Mouse (Mus musculus) spleen, adult 2 months (tissue): ENCODE measurements around the gene Magi1. TPM values are rescaled to one million over a fixed set of nuclear protein-coding genes. Genes with fewer than 3 reads are reported as not detected.

ENCODE experiments used
- DNase-seq, 2 experiments: peaks; one replicate each; pipeline versions ENCODE4 v3.0.0 to v3.0.0-alpha.2; 2012 to 2021; ENCODE audit warnings: low spot score in 2 of 2, low read depth in 1 of 2
- H3K27ac ChIP-seq: fragments of 200-500 bp; 2 replicates; pipeline ENCODE4 v1.5.1; 2012; ENCODE audit warnings: low read length, inconsistent platforms; ENCODE audit not compliant: insufficient read depth
- H3K27me3 ChIP-seq: fragments of 200-500 bp; 2 replicates; pipeline ENCODE4 v1.6.1; 2012; ENCODE audit warnings: mild to moderate bottlenecking, moderate library complexity, low read length, inconsistent platforms; ENCODE audit not compliant: control insufficient read depth, insufficient read depth
- H3K36me3 ChIP-seq: fragments of 200-500 bp; 2 replicates; pipeline ENCODE4 v1.6.1; 2012; ENCODE audit warnings: mild to moderate bottlenecking, low read length, inconsistent platforms; ENCODE audit not compliant: control insufficient read depth, insufficient read depth
- H3K4me1 ChIP-seq: fragments of 200-500 bp; 2 replicates; pipeline ENCODE4 v1.6.1; 2011; ENCODE audit warnings: inconsistent platforms; ENCODE audit not compliant: control insufficient read depth, insufficient read depth, insufficient read length
- H3K4me3 ChIP-seq: fragments of 200-500 bp; 2 replicates; pipeline ENCODE4 v1.5.1; 2011; ENCODE audit warnings: mild to moderate bottlenecking, inconsistent platforms; ENCODE audit not compliant: insufficient read depth, insufficient read length; ENCODE audit errors: extremely low read depth
- CTCF ChIP-seq: fragments of 200-500 bp; IDR thresholded peaks from 2 replicates; pipeline ENCODE4 v1.5.1; 2011; ENCODE audit warnings: mild to moderate bottlenecking, inconsistent platforms; ENCODE audit not compliant: insufficient read depth, insufficient read length, insufficient replicate concordance; ENCODE audit errors: extremely low read depth
- POLR2A ChIP-seq: fragments of 200-500 bp; IDR thresholded peaks from 2 replicates; pipeline ENCODE4 v1.6.1; 2011; ENCODE audit warnings: low read depth, low read length, inconsistent platforms
- WGBS: fragments of 180-500 bp; shearing (Covaris S2); methylation state at CpG from one replicate; pipeline ENCODE4 v1.1.7; 2018; 5-methylcytosine and 5-hydroxymethylcytosine counted together
- polyA plus RNA-seq: library from polyadenylated mRNA; depleted of rRNA; stranded (reverse); fragments of >200 nt; gene quantifications from 2 replicates; pipeline ENCODE4 v1.2.3, GENCODE M21; 2012

The Magi1 gene
- polyA plus RNA-seq, 1 experiment, result 1.6 TPM

- no peak for DNase-seq
- no peak for TF ChIP-seq CTCF
- no peak for TF ChIP-seq POLR2A
- 43% methylated on average over 2 of the region's 2 CpGs for WGBS
- H3K4me3 ChIP-seq, result no peak overlapping the region
- no peak overlapping the region for H3K27ac ChIP-seq
- H3K36me3 ChIP-seq, result no peaks in the 10 kb centered on the region
- H3K4me1 ChIP-seq, result no peaks in the 10 kb centered on the region
- no peaks in the 10 kb centered on the region for H3K27me3 ChIP-seq
Observed at GRCm38 (mm10) chr6:94141496-94141895, 142.2 kb downstream of the Magi1 start.

- Histone ChIP-seq H3K4me3 (no peak overlapping the region), H3K27me3 (no peaks in the 10 kb centered on the region), H3K4me1 (no peaks in the 10 kb centered on the region), H3K27ac (no peak overlapping the region), H3K36me3 (no peaks in the 10 kb centered on the region)
- DNase-seq, result no peak
- 79% methylated on average over 3 of the region's 3 CpGs for WGBS
- TF ChIP-seq CTCF (no peak), POLR2A (no peak)
Observed at GRCm38 (mm10) chr6:94139952-94140414, 143.7 kb downstream of the Magi1 start.

DNA sequence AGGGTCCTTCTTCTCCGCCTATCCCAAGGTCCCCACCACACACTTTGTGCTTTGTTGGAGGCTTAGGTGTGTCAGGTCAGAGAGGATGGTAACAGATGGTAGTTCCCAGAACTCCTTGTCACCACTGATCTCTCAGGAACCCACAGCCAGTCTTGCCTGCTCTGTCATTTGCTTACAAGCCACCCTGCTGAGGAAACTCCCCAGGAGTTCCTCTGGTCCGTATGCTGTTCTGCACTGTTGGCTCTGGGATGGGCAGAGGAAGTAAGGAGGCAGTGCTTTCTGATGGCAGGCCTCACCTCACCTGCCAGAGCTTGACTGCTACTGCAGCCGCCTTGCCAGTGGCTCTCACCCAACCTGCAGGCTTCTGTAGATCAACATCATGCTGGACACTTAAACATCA is 147.0 kb downstream of the Magi1 start:
- Histone ChIP-seq H3K4me1 (no peaks in the 10 kb centered on the region), H3K27me3 (no peaks in the 10 kb centered on the region), H3K36me3 (no peaks in the 10 kb centered on the region), H3K4me3 (no peak overlapping the region), H3K27ac (no peak overlapping the region)
- no peak for TF ChIP-seq CTCF
- no peak for TF ChIP-seq POLR2A
- no peak for DNase-seq
- 77% methylated on average over 3 of the region's 3 CpGs for WGBS

DNA sequence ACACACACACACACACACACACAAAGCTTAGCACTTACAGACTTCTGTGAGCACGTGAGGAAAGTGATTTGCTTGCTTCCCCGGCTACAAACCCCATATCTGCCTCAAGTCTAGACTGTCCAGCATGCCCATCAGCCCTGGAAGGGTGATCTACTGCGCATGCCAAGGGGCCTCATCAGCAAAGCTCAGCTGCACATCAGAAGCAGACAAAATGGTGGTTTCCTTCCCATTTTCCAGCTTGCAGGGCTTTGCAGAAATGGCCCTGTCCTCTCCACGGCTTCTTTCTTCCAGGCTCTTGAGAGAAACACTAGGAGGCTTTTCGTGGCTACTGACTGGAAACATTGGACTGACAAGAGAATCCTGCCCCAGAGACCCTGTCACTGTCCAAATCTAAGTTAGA is 149.6 kb downstream of the Magi1 start:
- Histone ChIP-seq H3K4me1 (no peaks in the 10 kb centered on the region), H3K27me3 (no peaks in the 10 kb centered on the region), H3K36me3 (no peaks in the 10 kb centered on the region), H3K4me3 (no peak overlapping the region), H3K27ac (no peak overlapping the region)
- WGBS, result 77% methylated on average over 5 of the region's 5 CpGs
- TF ChIP-seq POLR2A (no peak), CTCF (no peak)
- DNase-seq, result no peak

DNA sequence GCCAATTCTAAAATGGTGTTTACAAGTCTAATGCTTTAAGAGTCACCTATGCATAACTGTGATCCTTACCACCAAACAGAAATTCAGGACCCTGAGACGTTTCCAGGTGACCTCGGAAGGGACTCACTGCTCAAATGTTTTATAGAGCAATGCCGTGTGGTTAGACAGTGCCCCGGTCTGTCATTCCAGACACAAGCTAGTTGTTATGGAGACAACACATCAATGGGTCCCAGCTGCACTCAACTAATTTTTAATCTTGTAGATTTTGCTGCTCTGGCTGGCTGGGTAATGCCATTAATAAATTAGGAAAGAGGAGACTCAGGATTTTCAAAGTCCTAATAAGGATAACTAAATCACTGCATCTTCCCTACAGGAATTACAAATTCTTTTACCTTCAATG is 151.7 kb downstream of the Magi1 start:
- WGBS, result 78% methylated on average over 4 of the region's 4 CpGs
- H3K4me3 ChIP-seq, result no peak overlapping the region
- DNase-seq, result no peak
- no peaks in the 10 kb centered on the region for H3K36me3 ChIP-seq
- TF ChIP-seq POLR2A (no peak), CTCF (no peak)
- no peak overlapping the region for H3K27ac ChIP-seq
- H3K27me3 ChIP-seq, result no peaks in the 10 kb centered on the region
- no peaks in the 10 kb centered on the region for H3K4me1 ChIP-seq

DNA sequence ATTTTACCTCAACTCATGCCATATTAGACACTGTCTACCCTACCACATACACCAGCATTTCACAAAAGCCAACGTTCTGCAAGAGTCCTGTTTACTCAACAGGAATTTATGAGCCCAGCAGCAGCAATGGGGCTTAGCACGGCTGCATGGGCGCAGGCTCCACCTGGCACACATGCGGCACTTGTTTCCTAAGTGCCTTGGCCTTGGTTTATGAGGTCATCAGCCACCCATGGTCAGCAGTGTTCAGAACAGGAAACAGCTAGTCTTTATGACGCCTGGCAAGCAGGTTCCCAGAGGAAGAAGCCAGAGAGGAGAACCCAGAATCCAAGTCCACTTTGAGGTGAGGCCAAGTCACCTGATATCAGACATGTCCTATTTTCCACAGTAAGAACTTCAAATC is 153.3 kb downstream of the Magi1 start:
- no peaks in the 10 kb centered on the region for H3K36me3 ChIP-seq
- no peak for DNase-seq
- H3K4me3 ChIP-seq, result no peak overlapping the region
- no peak for TF ChIP-seq POLR2A
- TF ChIP-seq CTCF, result no peak
- H3K4me1 ChIP-seq, result no peaks in the 10 kb centered on the region
- no peak overlapping the region for H3K27ac ChIP-seq
- WGBS, result 65% methylated on average over 5 of the region's 5 CpGs
- no peaks in the 10 kb centered on the region for H3K27me3 ChIP-seq

- TF ChIP-seq POLR2A (no peak), CTCF (no peak)
- H3K27ac ChIP-seq, result no peak overlapping the region
- no peak for DNase-seq
- no peak overlapping the region for H3K4me3 ChIP-seq
- 40% methylated on average over 4 of the region's 4 CpGs for WGBS
- no peaks in the 10 kb centered on the region for H3K27me3 ChIP-seq
- no peaks in the 10 kb centered on the region for H3K36me3 ChIP-seq
- H3K4me1 ChIP-seq, result no peaks in the 10 kb centered on the region
Observed at GRCm38 (mm10) chr6:94126763-94127162, 157.0 kb downstream of the Magi1 start.
